Mouse (Mus musculus) kidney, embryonic 14.5 days (tissue): ENCODE results near the gene Kcnmb4. TPM values are rescaled to one million over a fixed set of nuclear protein-coding genes. Genes with fewer than 3 reads are reported as not detected.

Experiments used
- ATAC-seq: fragments of 200-750 bp; cut with Nextera tagmentation; 2 replicates; pipeline ENCODE4 v1.8.0; 2017; ENCODE audit warnings: moderate number of reproducible peaks, mild to moderate bottlenecking, moderate TSS enrichment, moderate library complexity; ENCODE audit not compliant: low FRiP score, low TSS enrichment
- H3K27ac ChIP-seq: fragments of 300-500 bp; sonication (generic); 2 replicates; pipeline ENCODE4 v1.5.1; 2014; ENCODE audit warnings: low read depth, mild to moderate bottlenecking, low read length, moderate library complexity, mixed read lengths
- H3K27me3 ChIP-seq: fragments of 300-500 bp; sonication (generic); 2 replicates; pipeline ENCODE4 v1.6.1; 2014; ENCODE audit warnings: mild to moderate bottlenecking, low read length; ENCODE audit not compliant: control insufficient read depth, insufficient read depth
- H3K36me3 ChIP-seq: fragments of 300-500 bp; sonication (generic); 2 replicates; pipeline ENCODE4 v1.6.1; 2014; ENCODE audit warnings: low read length, mixed read lengths; ENCODE audit not compliant: control insufficient read depth, insufficient read depth
- H3K4me1 ChIP-seq: fragments of 300-500 bp; sonication (generic); 2 replicates; pipeline ENCODE4 v1.6.1; 2014; ENCODE audit warnings: low read length, mixed read lengths; ENCODE audit not compliant: control insufficient read depth, insufficient read depth
- H3K4me2 ChIP-seq: fragments of 300-500 bp; sonication (generic); replicated peaks from 2 replicates; pipeline ENCODE4 v1.6.1; 2014; ENCODE audit warnings: low read depth, mild to moderate bottlenecking, low read length
- H3K4me3 ChIP-seq: fragments of 300-500 bp; sonication (generic); 2 replicates; pipeline ENCODE4 v1.5.1; 2014; ENCODE audit warnings: mild to moderate bottlenecking, low read length
- H3K9ac ChIP-seq: fragments of 300-500 bp; sonication (generic); 2 replicates; pipeline ENCODE4 v1.6.1; 2014; ENCODE audit warnings: low read depth, mild to moderate bottlenecking, low read length, moderate library complexity
- H3K9me3 ChIP-seq: fragments of 300-500 bp; sonication (generic); 2 replicates; pipeline ENCODE4 v1.6.1; 2016; ENCODE audit warnings: low read length; ENCODE audit not compliant: control insufficient read depth
- WGBS: fragments of 180-500 bp; shearing (Covaris S2); extraction: QIAGEN DNeasy Blood & Tissue Kit; methylation state at CpG from one replicate; pipeline ENCODE4 v1.1.7; 2014; 5-methylcytosine and 5-hydroxymethylcytosine counted together
- polyA plus RNA-seq: library from polyadenylated mRNA; unstranded; fragments of >200 nt; fragmentation: Nextera tagmentation; extraction: Ambion mirVana; gene quantifications from 2 replicates; pipeline ENCODE4 v1.2.1, GENCODE M21; 2014

Gene Kcnmb4
- polyA plus RNA-seq, 1 experiment from 2014 or later, result 7.2 TPM

GRCm38 (mm10) chr10:116468094-116468493, 5.6 kb downstream of the Kcnmb4 start:
- Histone ChIP-seq H3K27ac (no peak overlapping the region), H3K27me3 (no peaks in the 10 kb centered on the region), H3K4me2 (no peak overlapping the region), H3K4me3 (no peak overlapping the region), H3K9ac (no peak overlapping the region), H3K4me1 (peaks cover 7% of the 10 kb centered on the region; the same call in 1 of the 2 replicates), H3K9me3 (no peaks in the 10 kb centered on the region), H3K36me3 (no peaks in the 10 kb centered on the region)
- no peak for ATAC-seq
- WGBS, result 81% methylated on average over 5 of the region's 5 CpGs

GRCm38 (mm10) chr10:116463753-116464345, 9.8 kb downstream of the Kcnmb4 start:
- H3K4me2 ChIP-seq, result no peak overlapping the region
- H3K27me3 ChIP-seq, result no peaks in the 10 kb centered on the region
- H3K4me1 ChIP-seq, result no peaks in the 10 kb centered on the region
- no peak for ATAC-seq
- H3K9me3 ChIP-seq, result no peaks in the 10 kb centered on the region
- H3K9ac ChIP-seq, result no peak overlapping the region
- no peak overlapping the region for H3K27ac ChIP-seq
- WGBS, result 94% methylated on average over 12 of the region's 12 CpGs
- no peak overlapping the region for H3K4me3 ChIP-seq
- no peaks in the 10 kb centered on the region for H3K36me3 ChIP-seq

GRCm38 (mm10) chr10:116461443-116461842, 12.2 kb downstream of the Kcnmb4 start:
- Histone ChIP-seq H3K4me1 (no peaks in the 10 kb centered on the region), H3K4me2 (no peak overlapping the region), H3K9me3 (no peaks in the 10 kb centered on the region), H3K9ac (no peak overlapping the region), H3K4me3 (no peak overlapping the region), H3K27ac (no peak overlapping the region), H3K27me3 (no peaks in the 10 kb centered on the region), H3K36me3 (no peaks in the 10 kb centered on the region)
- peak; percentile 55; the same call in 1 of the 2 replicates for ATAC-seq
- 57% methylated on average over 9 of the region's 9 CpGs for WGBS

GRCm38 (mm10) chr10:116458786-116459185, 14.9 kb downstream of the Kcnmb4 start:
- no peak overlapping the region for H3K9ac ChIP-seq
- no peaks in the 10 kb centered on the region for H3K27me3 ChIP-seq
- no peak overlapping the region for H3K4me2 ChIP-seq
- no peak overlapping the region for H3K4me3 ChIP-seq
- WGBS, result 88% methylated on average over 9 of the region's 9 CpGs
- no peaks in the 10 kb centered on the region for H3K9me3 ChIP-seq
- no peaks in the 10 kb centered on the region for H3K4me1 ChIP-seq
- ATAC-seq, result no peak
- H3K27ac ChIP-seq, result no peak overlapping the region
- H3K36me3 ChIP-seq, result no peaks in the 10 kb centered on the region

- Histone ChIP-seq H3K4me1 (0 out of 2 replicates have a peak, but pooled peaks cover 4% of the 10 kb centered on the region), H3K9ac (no peak overlapping the region), H3K9me3 (peaks cover 4% of the 10 kb centered on the region; the same call in 1 of the 2 replicates), H3K4me3 (no peak overlapping the region), H3K27ac (no peak overlapping the region), H3K36me3 (no peaks in the 10 kb centered on the region), H3K27me3 (no peaks in the 10 kb centered on the region), H3K4me2 (no peak overlapping the region)
- ATAC-seq, result no peak
- WGBS, result 93% methylated on average over 7 of the region's 7 CpGs
Measured at GRCm38 (mm10) chr10:116452771-116453170, 20.9 kb downstream of the Kcnmb4 start.

GRCm38 (mm10) chr10:116450621-116451020, 23.1 kb downstream of the Kcnmb4 start:
- peaks cover 4% of the 10 kb centered on the region; the same call in 1 of the 2 replicates for H3K9me3 ChIP-seq
- no peaks in the 10 kb centered on the region for H3K27me3 ChIP-seq
- no peak overlapping the region for H3K27ac ChIP-seq
- no peak overlapping the region for H3K4me3 ChIP-seq
- no peak overlapping the region for H3K9ac ChIP-seq
- 0 out of 2 replicates have a peak, but pooled peaks cover 4% of the 10 kb centered on the region for H3K4me1 ChIP-seq
- H3K36me3 ChIP-seq, result no peaks in the 10 kb centered on the region
- WGBS, result 48% methylated on average over 9 of the region's 9 CpGs
- 0 out of 2 replicates have a peak, but pooled peaks have one; percentile 32 for ATAC-seq
- H3K4me2 ChIP-seq, result no peak overlapping the region

GRCm38 (mm10) chr10:116448166-116448565, 25.5 kb downstream of the Kcnmb4 start:
- H3K9me3 ChIP-seq, result peaks cover 4% of the 10 kb centered on the region; the same call in 1 of the 2 replicates
- 91% methylated on average over 12 of the region's 12 CpGs for WGBS
- no peak overlapping the region for H3K4me3 ChIP-seq
- no peak for ATAC-seq
- no peak overlapping the region for H3K4me2 ChIP-seq
- no peaks in the 10 kb centered on the region for H3K27me3 ChIP-seq
- 0 out of 2 replicates have a peak, but pooled peaks cover 4% of the 10 kb centered on the region for H3K4me1 ChIP-seq
- H3K27ac ChIP-seq, result no peak overlapping the region
- H3K36me3 ChIP-seq, result no peaks in the 10 kb centered on the region
- no peak overlapping the region for H3K9ac ChIP-seq

- Histone ChIP-seq H3K4me1 (0 out of 2 replicates have a peak, but pooled peaks cover 4% of the 10 kb centered on the region), H3K36me3 (no peaks in the 10 kb centered on the region), H3K9me3 (no peaks in the 10 kb centered on the region), H3K27me3 (no peaks in the 10 kb centered on the region), H3K9ac (no peak overlapping the region), H3K27ac (no peak overlapping the region), H3K4me3 (no peak overlapping the region), H3K4me2 (no peak overlapping the region)
- no peak for ATAC-seq
- WGBS, result 91% methylated on average over 9 of the region's 9 CpGs
Measured at GRCm38 (mm10) chr10:116447176-116447575, 26.5 kb downstream of the Kcnmb4 start.

GRCm38 (mm10) chr10:116446040-116446439, 27.6 kb downstream of the Kcnmb4 start:
- Histone ChIP-seq H3K36me3 (no peaks in the 10 kb centered on the region), H3K4me2 (no peak overlapping the region), H3K9ac (no peak overlapping the region), H3K27me3 (no peaks in the 10 kb centered on the region), H3K4me3 (no peak overlapping the region), H3K4me1 (0 out of 2 replicates have a peak, but pooled peaks cover 4% of the 10 kb centered on the region), H3K9me3 (no peaks in the 10 kb centered on the region), H3K27ac (no peak overlapping the region)
- 95% methylated on average over 10 of the region's 12 CpGs for WGBS
- ATAC-seq, result no peak
